Mouse (Mus musculus) midbrain, postnatal 0 days (tissue): ENCODE data around the gene Matk. TPM values are rescaled to one million over a fixed set of nuclear protein-coding genes. Genes with fewer than 3 reads are reported as not detected.

ENCODE experiments used
- ATAC-seq: fragments of 200-750 bp; cut with Nextera tagmentation; 2 replicates; pipeline ENCODE4 v1.8.0; 2017; ENCODE audit warnings: moderate number of reproducible peaks, mild to moderate bottlenecking, moderate TSS enrichment, moderate library complexity; ENCODE audit not compliant: low FRiP score
- DNase-seq: peaks from one replicate; pipeline ENCODE4 v3.0.0-alpha.2; 2015; ENCODE audit warnings: low spot score
- H3K27ac ChIP-seq: fragments of 300-500 bp; sonication (generic); 2 replicates; pipeline ENCODE4 v1.5.1; 2014; ENCODE audit warnings: low read depth, mild to moderate bottlenecking, low read length, mixed read lengths
- H3K27me3 ChIP-seq: fragments of 300-500 bp; sonication (generic); 2 replicates; pipeline ENCODE4 v1.6.1; 2014; ENCODE audit warnings: low read length, control low read depth, mixed read lengths; ENCODE audit not compliant: insufficient read depth
- H3K36me3 ChIP-seq: fragments of 300-500 bp; sonication (generic); 2 replicates; pipeline ENCODE4 v1.6.1; 2014; ENCODE audit warnings: low read length, control low read depth, mixed read lengths; ENCODE audit not compliant: insufficient read depth
- H3K4me1 ChIP-seq: fragments of 300-500 bp; sonication (generic); 2 replicates; pipeline ENCODE4 v1.6.1; 2014; ENCODE audit warnings: mild to moderate bottlenecking, control low read depth, antibody characterized with exemption, low read length, mixed read lengths; ENCODE audit not compliant: insufficient read depth
- H3K4me2 ChIP-seq: fragments of 300-500 bp; sonication (generic); 2 replicates; pipeline ENCODE4 v1.6.1; 2014; ENCODE audit warnings: low read depth, mild to moderate bottlenecking, low read length, mixed read lengths; ENCODE audit not compliant: poor library complexity, severe bottlenecking
- H3K4me3 ChIP-seq: fragments of 300-500 bp; sonication (generic); 2 replicates; pipeline ENCODE4 v1.5.1; 2014; ENCODE audit warnings: low read depth, mild to moderate bottlenecking, low read length, moderate library complexity
- H3K9ac ChIP-seq: fragments of 300-500 bp; sonication (generic); replicated peaks from 2 replicates; pipeline ENCODE4 v1.6.1; 2014; ENCODE audit warnings: mild to moderate bottlenecking, low read length, moderate library complexity, mixed read lengths; ENCODE audit not compliant: poor library complexity, severe bottlenecking
- H3K9me3 ChIP-seq: fragments of 300-500 bp; sonication (generic); 2 replicates; pipeline ENCODE4 v1.6.1; 2016; ENCODE audit warnings: low read length, control low read depth
- CTCF ChIP-seq: IDR thresholded peaks from 2 replicates; pipeline ENCODE4 v1.5.1; 2016; ENCODE audit warnings: antibody characterized with exemption, mild to moderate bottlenecking
- WGBS: fragments of 180-500 bp; shearing (Covaris S2); extraction: QIAGEN DNeasy Blood & Tissue Kit; methylation state at CpG from one replicate; pipeline ENCODE4 v1.1.7; 2014; 5-methylcytosine and 5-hydroxymethylcytosine counted together
- polyA plus RNA-seq: library from polyadenylated mRNA; unstranded; fragments of >200 nt; fragmentation: Nextera tagmentation; extraction: Ambion mirVana; gene quantifications from 2 replicates; pipeline ENCODE4 v1.2.1, GENCODE M21; 2015
- total RNA-seq: library from RNA; depleted of rRNA; stranded (reverse); fragments of >200 nt; gene quantifications from 2 replicates; pipeline ENCODE4 v1.2.3, GENCODE M21; 2014

Matk gene
- total and polyA plus RNA-seq, 2 experiments from 2014 or later = 96.9 to 114 TPM

DNA sequence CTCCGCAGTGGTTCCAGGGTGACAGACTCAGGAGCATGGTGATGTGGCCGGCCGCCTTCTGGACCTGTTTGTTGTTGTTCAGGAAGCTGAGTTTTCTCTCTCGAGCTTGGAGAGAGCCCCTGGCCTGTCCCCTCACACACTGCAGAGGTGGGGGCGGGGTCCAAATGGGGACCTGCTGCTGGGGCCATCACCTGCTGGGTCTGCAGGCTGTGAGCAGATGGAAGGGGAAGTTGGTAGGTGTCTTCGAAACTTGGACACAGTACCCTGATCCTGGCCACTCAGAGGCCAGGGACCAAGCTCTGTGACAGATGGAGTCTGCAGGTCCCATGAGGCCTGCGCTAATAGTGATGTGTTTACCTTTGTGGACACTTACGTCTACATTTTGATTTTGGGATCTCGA is 48.6 kb downstream of the Matk start:
- no peaks in the 10 kb centered on the region for H3K9me3 ChIP-seq
- H3K27me3 ChIP-seq = no peaks in the 10 kb centered on the region
- ATAC-seq (no peak), DNase-seq (no peak)
- H3K27ac ChIP-seq = no peak overlapping the region
- 87% methylated on average over 9 of the region's 9 CpGs for WGBS
- H3K4me2 ChIP-seq = no peak overlapping the region
- H3K9ac ChIP-seq = no peak overlapping the region
- no peaks in the 10 kb centered on the region for H3K4me1 ChIP-seq
- no peak for TF ChIP-seq CTCF
- peaks cover 3% of the 10 kb centered on the region; the same call in 1 of the 2 replicates for H3K36me3 ChIP-seq
- H3K4me3 ChIP-seq = no peak overlapping the region

DNA sequence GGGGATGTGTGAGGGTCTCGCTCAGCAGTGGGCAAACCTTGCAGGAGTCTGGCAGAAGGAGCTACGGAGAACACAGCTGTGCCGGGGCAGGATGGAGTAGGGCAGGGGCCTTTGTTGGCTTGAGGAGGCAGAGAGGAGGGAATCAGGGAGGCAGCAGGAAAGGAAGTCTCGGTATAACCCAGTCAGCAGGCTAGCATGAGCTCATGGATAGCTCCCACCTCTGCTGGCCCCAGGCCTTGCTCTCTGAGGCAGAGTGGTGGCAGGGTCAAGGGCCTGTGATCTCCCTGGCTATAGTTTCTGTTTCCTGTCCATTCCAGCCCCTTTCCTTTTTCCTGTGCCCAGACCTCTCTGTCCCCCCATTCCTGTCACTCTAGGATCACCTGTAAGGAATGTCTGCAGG is 49.6 kb downstream of the Matk start:
- Histone ChIP-seq H3K9ac (0 out of 2 replicates have a peak overlapping the region, but pooled peaks have one; percentile 13), H3K4me1 (no peaks in the 10 kb centered on the region), H3K9me3 (no peaks in the 10 kb centered on the region), H3K36me3 (peaks cover 13% of the 10 kb centered on the region), H3K27ac (no peak overlapping the region), H3K4me2 (no peak overlapping the region), H3K27me3 (no peaks in the 10 kb centered on the region), H3K4me3 (no peak overlapping the region)
- WGBS = 65% methylated on average over 4 of the region's 4 CpGs
- ATAC-seq (no peak), DNase-seq (no peak)
- TF ChIP-seq CTCF = no peak

DNA sequence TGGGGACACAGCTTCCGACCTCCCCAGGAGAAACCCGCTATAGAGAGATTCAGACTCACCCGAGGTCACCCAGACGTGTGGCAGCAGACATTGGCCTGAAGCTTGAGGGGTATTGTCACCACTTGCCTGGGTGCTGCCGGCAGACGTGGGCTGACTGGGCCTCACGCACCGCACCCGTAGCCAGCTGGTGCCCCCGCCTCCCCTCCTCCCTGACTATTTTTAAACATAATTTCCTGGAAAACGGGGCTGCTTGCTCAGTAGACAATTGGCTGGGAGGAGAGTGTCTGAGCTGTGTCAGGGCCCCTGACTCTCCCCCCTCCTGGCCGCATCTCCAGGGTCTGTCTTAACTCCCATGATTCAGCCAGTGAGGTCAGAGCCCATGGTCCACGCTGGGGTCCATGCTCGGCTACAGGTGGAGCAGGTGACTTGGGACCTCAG is 50.1 kb downstream of the Matk start:
- 77% methylated on average over 14 of the region's 14 CpGs for WGBS
- no peak for DNase-seq
- Histone ChIP-seq H3K9ac (0 out of 2 replicates have a peak overlapping the region, but pooled peaks have one; percentile 13), H3K4me2 (no peak overlapping the region), H3K4me1 (no peaks in the 10 kb centered on the region), H3K4me3 (no peak overlapping the region), H3K9me3 (no peaks in the 10 kb centered on the region), H3K27me3 (no peaks in the 10 kb centered on the region), H3K36me3 (peaks cover 18% of the 10 kb centered on the region), H3K27ac (no peak overlapping the region)
- ATAC-seq = no peak
- TF ChIP-seq CTCF = no peak

DNA sequence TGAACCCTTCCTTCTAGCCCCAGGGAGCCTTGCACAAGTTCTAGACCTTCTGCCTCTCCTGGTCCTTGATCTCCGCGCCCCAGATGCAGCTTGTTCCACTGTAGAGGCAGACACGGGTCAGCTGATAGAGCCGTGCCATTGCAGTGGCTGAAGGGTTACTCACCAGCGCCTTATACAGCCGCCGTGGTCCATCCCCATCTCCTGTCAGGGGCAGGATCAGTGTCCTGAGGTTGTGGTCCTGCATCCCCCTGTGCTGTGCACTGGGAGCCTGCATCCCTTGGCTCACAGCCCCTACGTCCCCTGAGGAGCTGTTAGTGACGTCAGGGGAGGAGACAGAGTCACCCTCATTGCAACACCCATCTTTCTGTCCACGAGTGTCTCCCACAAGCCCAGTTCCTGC is 50.5 kb downstream of the Matk start:
- no peak overlapping the region for H3K9ac ChIP-seq
- peaks cover 22% of the 10 kb centered on the region for H3K36me3 ChIP-seq
- no peaks in the 10 kb centered on the region for H3K9me3 ChIP-seq
- no peak overlapping the region for H3K27ac ChIP-seq
- no peak overlapping the region for H3K4me2 ChIP-seq
- H3K4me3 ChIP-seq = no peak overlapping the region
- H3K27me3 ChIP-seq = no peaks in the 10 kb centered on the region
- DNase-seq (no peak), ATAC-seq (no peak)
- no peak for TF ChIP-seq CTCF
- 77% methylated on average over 10 of the region's 10 CpGs for WGBS
- H3K4me1 ChIP-seq = no peaks in the 10 kb centered on the region

DNA sequence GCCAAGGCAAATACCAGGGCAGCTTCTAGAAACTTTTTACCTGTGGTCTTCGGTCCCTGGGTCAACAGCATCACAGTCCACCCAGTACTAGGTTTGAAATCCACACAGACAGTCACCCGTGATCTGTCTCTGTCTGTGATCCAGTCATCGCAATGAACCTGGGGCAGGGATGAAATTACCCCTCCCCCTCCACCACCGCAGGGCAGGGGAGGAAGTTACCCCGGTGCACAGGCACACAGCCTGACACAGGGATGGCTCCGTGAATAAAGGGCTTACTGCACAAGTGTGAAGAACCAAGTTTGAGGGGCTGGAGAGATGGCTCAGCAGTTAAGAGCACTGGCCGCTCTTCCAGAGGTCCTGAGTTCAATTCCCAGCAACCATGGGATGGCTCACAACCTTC is 51.0 kb downstream of the Matk start:
- DNase-seq = no peak
- no peak overlapping the region for H3K4me3 ChIP-seq
- H3K36me3 ChIP-seq = peaks cover 26% of the 10 kb centered on the region
- 84% methylated on average over 7 of the region's 7 CpGs for WGBS
- no peaks in the 10 kb centered on the region for H3K4me1 ChIP-seq
- ATAC-seq = no peak
- no peak overlapping the region for H3K4me2 ChIP-seq
- no peak for TF ChIP-seq CTCF
- no peaks in the 10 kb centered on the region for H3K27me3 ChIP-seq
- no peaks in the 10 kb centered on the region for H3K9me3 ChIP-seq
- no peak overlapping the region for H3K9ac ChIP-seq
- H3K27ac ChIP-seq = no peak overlapping the region

DNA sequence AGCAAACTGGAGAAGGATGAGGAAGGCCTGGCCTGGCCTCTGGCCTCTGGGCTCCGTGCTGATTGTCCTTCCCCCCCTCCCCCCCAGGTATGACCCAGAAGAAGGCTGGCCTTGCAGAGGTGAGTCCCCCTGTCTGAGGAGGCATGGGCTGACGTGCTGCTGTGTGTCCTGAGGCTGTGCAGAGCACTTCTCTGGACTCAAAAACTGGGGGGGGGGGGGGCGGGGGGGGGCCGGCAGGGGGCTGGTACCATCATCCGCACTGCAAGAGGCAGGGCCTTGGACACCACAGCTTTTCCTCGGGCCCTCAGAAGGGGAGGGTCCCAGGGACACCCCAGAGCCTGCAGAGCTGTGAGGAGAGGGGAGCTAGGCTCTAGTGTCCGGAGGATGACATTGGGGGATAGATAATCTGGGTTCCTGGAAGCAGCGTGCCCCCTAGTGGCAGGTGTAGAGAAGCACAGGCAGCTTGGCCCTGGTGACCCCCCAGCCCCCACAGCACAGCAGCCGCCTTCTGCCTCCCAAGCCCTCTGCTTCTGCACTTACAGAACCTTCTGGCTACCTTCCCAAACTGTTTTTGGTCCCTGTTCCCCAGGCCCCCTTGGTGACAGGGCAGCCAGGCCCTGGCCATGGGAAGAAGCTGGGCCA is 52.0 kb downstream of the Matk start:
- H3K27me3 ChIP-seq = no peaks in the 10 kb centered on the region
- no peak overlapping the region for H3K4me2 ChIP-seq
- no peaks in the 10 kb centered on the region for H3K4me1 ChIP-seq
- WGBS = 20% methylated on average over 7 of the region's 9 CpGs
- no peak overlapping the region for H3K9ac ChIP-seq
- ATAC-seq (no peak), DNase-seq (peak; percentile 38)
- no peak overlapping the region for H3K4me3 ChIP-seq
- no peak overlapping the region for H3K27ac ChIP-seq
- H3K9me3 ChIP-seq = no peaks in the 10 kb centered on the region
- peak; percentile 72 for TF ChIP-seq CTCF
- peaks cover 35% of the 10 kb centered on the region for H3K36me3 ChIP-seq
